Mouse (Mus musculus) heart, postnatal 10 days (tissue): ENCODE results near the gene Pah. TPM values are rescaled to one million over a fixed set of nuclear protein-coding genes. Genes with fewer than 3 reads are reported as not detected.

Experiments
- DNase-seq, 2 experiments: peaks; one replicate each; pipeline ENCODE4 v3.0.0; 2021
- intact Hi-C: fragments of 180-260 bp; cut with DNase I; formaldehyde crosslinking; loops from one replicate; pipeline ENCODE4 v1.15.1; 2025
- total RNA-seq, 2 experiments: library from RNA; stranded (reverse); gene quantifications; 2 replicates each; pipeline ENCODE4 v1.2.3; 2021

Gene Pah
- total RNA-seq, 2 experiments from 2014 or later: not detected

GRCm38 (mm10) chr10:87502283-87502682 lies 19.3 kb upstream of the Pah start:
- DNase-seq: no peak
- intact Hi-C loops: no loop called here

- intact Hi-C loops: loop anchor here (1.0 kb wide), 2 partner anchors 410 to 479 kb away; no protein-coding TSS in a partner anchor
- DNase-seq: peak; percentile 47 to 71
Measured at GRCm38 (mm10) chr10:87503946-87504345, 17.6 kb upstream of the Pah start.

GRCm38 (mm10) chr10:87508581-87508980 lies 13.0 kb upstream of the Pah start:
- intact Hi-C loops: no loop called here
- no peak for DNase-seq

- DNase-seq: no peak
- intact Hi-C loops: no loop called here
Measured at GRCm38 (mm10) chr10:87513052-87513451, 8.5 kb upstream of the Pah start.

GRCm38 (mm10) chr10:87518585-87518984 lies 3.0 kb upstream of the Pah start:
- intact Hi-C loops: no loop called here
- no peak for DNase-seq

GRCm38 (mm10) chr10:87520401-87521116 lies 1.0 kb upstream of the Pah start:
- intact Hi-C loops: no loop called here
- no peak for DNase-seq

GRCm38 (mm10) chr10:87534172-87534571 lies 12.6 kb downstream of the Pah start:
- intact Hi-C loops: no loop called here
- no peak for DNase-seq

- DNase-seq: no peak
- intact Hi-C loops: no loop called here
Measured at GRCm38 (mm10) chr10:87545759-87546158, 24.2 kb downstream of the Pah start.

GRCm38 (mm10) chr10:87546299-87547234 lies 25.0 kb downstream of the Pah start:
- no peak for DNase-seq
- intact Hi-C loops: no loop called here

- intact Hi-C loops: loop anchor here (1.0 to 5.0 kb wide), 2 partner anchors 750 to 775 kb away; no protein-coding TSS in a partner anchor
- peak; percentile 50 to 70 for DNase-seq
Measured at GRCm38 (mm10) chr10:87552726-87553125, 31.1 kb downstream of the Pah start.

GRCm38 (mm10) chr10:87556441-87556840 lies 34.8 kb downstream of the Pah start:
- intact Hi-C loops: no loop called here
- DNase-seq: no peak

- DNase-seq: no peak
- intact Hi-C loops: no loop called here
Measured at GRCm38 (mm10) chr10:87563818-87564217, 42.2 kb downstream of the Pah start.

- intact Hi-C loops: no loop called here
- DNase-seq: no peak
Measured at GRCm38 (mm10) chr10:87565712-87566111, 44.1 kb downstream of the Pah start.

GRCm38 (mm10) chr10:87572500-87572899 lies 50.9 kb downstream of the Pah start:
- intact Hi-C loops: no loop called here

GRCm38 (mm10) chr10:87586696-87587095 lies 65.1 kb downstream of the Pah start:
- DNase-seq: peak; percentile 24 to 67
- intact Hi-C loops: no loop called here

More at GRCm38 (mm10) chr10:87572500-87572899, 50.9 kb downstream of the Pah start:
- no peak for DNase-seq

- intact Hi-C loops: no loop called here
- peak in 1 of 2 experiments; percentile 4 for DNase-seq
Measured at GRCm38 (mm10) chr10:87593916-87594315, 72.3 kb downstream of the Pah start.

GRCm38 (mm10) chr10:87596361-87597074 lies 74.9 kb downstream of the Pah start:
- DNase-seq: peak; percentile 41 to 55
- intact Hi-C loops: loop anchor here (1.0 to 5.0 kb wide), 3 partner anchors 256 to 731 kb away; no protein-coding TSS in a partner anchor

- DNase-seq: no peak
- intact Hi-C loops: loop anchor here (5.0 kb wide), 1 partner anchor 255 kb away; no protein-coding TSS in a partner anchor
Measured at GRCm38 (mm10) chr10:87597075-87597677, 75.6 kb downstream of the Pah start.

- intact Hi-C loops: no loop called here
- no peak for DNase-seq
Measured at GRCm38 (mm10) chr10:87602151-87602550, 80.6 kb downstream of the Pah start.

GRCm38 (mm10) chr10:87625196-87625595 lies 103.6 kb downstream of the Pah start:
- intact Hi-C loops: no loop called here
- DNase-seq: no peak
